Mouse (Mus musculus) midbrain, embryonic 16.5 days (tissue): ENCODE results near the gene Tspan2. TPM values are rescaled to one million over a fixed set of nuclear protein-coding genes. Genes with fewer than 3 reads are reported as not detected.

Experiments
- ATAC-seq: fragments of 200-750 bp; cut with Nextera tagmentation; 2 replicates; pipeline ENCODE4 v1.8.0; 2017; ENCODE audit warnings: moderate TSS enrichment
- H3K27ac ChIP-seq: fragments of 300-500 bp; sonication (generic); 2 replicates; pipeline ENCODE4 v1.5.1; 2014; ENCODE audit warnings: mild to moderate bottlenecking, low read length, mixed read lengths
- H3K27me3 ChIP-seq: fragments of 300-500 bp; sonication (generic); 2 replicates; pipeline ENCODE4 v1.6.1; 2014; ENCODE audit warnings: low read depth, low read length, mixed read lengths; ENCODE audit not compliant: control insufficient read depth, insufficient read depth
- H3K36me3 ChIP-seq: fragments of 300-500 bp; sonication (generic); 2 replicates; pipeline ENCODE4 v1.6.1; 2014; ENCODE audit warnings: mild to moderate bottlenecking, low read length, moderate library complexity, mixed read lengths; ENCODE audit not compliant: control insufficient read depth, insufficient read depth
- H3K4me1 ChIP-seq: fragments of 300-500 bp; sonication (generic); 2 replicates; pipeline ENCODE4 v1.6.1; 2014; ENCODE audit warnings: mild to moderate bottlenecking, low read length, mixed read lengths; ENCODE audit not compliant: control insufficient read depth, insufficient read depth
- H3K4me2 ChIP-seq: fragments of 300-500 bp; sonication (generic); 2 replicates; pipeline ENCODE4 v1.6.1; 2014; ENCODE audit warnings: mild to moderate bottlenecking, low read length, mixed read lengths
- H3K4me3 ChIP-seq: fragments of 300-500 bp; sonication (generic); 2 replicates; pipeline ENCODE4 v1.5.1; 2014; ENCODE audit warnings: low read depth, mild to moderate bottlenecking, low read length, moderate library complexity, mixed read lengths
- H3K9ac ChIP-seq: fragments of 300-500 bp; sonication (generic); 2 replicates; pipeline ENCODE4 v1.6.1; 2014; ENCODE audit warnings: low read depth, low read length, mixed read lengths
- H3K9me3 ChIP-seq: fragments of 300-500 bp; sonication (generic); replicated peaks from 2 replicates; pipeline ENCODE4 v1.6.1; 2014; ENCODE audit warnings: mild to moderate bottlenecking, low read length, mixed read lengths; ENCODE audit not compliant: control insufficient read depth, poor library complexity, severe bottlenecking
- WGBS: fragments of 180-500 bp; shearing (Covaris S2); extraction: QIAGEN DNeasy Blood & Tissue Kit; methylation state at CpG from one replicate; pipeline ENCODE4 v1.1.7; 2014; 5-methylcytosine and 5-hydroxymethylcytosine counted together
- polyA plus RNA-seq: library from polyadenylated mRNA; unstranded; fragments of >200 nt; fragmentation: Nextera tagmentation; extraction: Ambion mirVana; gene quantifications from 2 replicates; pipeline ENCODE4 v1.2.1, GENCODE M21; 2015

The Tspan2 gene
- polyA plus RNA-seq, 1 experiment from 2014 or later: 11.8 TPM

DNA sequence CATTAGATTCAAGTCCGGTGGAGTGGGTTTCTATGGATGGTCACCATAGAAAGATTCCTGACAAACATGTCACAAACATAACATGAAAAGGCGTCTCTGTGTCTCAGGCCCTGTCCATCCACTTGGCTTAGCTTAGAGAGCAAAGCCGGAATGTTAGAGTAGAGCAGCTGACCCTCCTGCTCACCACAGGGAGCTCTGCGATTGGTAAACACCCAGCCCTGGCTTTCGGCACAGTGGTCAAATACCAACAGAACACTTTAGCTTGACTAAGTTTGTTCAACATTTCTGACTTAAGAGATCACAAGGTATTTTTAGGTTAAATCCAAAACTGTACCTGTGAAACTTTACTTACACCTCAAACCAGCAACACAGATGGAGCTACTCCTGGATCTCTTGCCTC is 16.8 kb downstream of the Tspan2 start:
- H3K27me3 ChIP-seq: no peaks in the 10 kb centered on the region
- 88% methylated on average over 5 of the region's 5 CpGs for WGBS

GRCm38 (mm10) chr3:102751536-102751935 is 17.2 kb downstream of the Tspan2 start:
- Histone ChIP-seq H3K4me3 (no peak overlapping the region), H3K27ac (no peak overlapping the region), H3K9me3 (no peaks in the 10 kb centered on the region), H3K4me2 (no peak overlapping the region), H3K27me3 (no peaks in the 10 kb centered on the region), H3K9ac (no peak overlapping the region), H3K4me1 (peaks cover 5% of the 10 kb centered on the region), H3K36me3 (peaks cover 11% of the 10 kb centered on the region)
- 88% methylated on average over 3 of the region's 3 CpGs for WGBS
- no peak for ATAC-seq

More for the DNA sequence above, 16.8 kb downstream of the Tspan2 start:
- Histone ChIP-seq H3K36me3 (peaks cover 11% of the 10 kb centered on the region), H3K4me1 (peaks cover 5% of the 10 kb centered on the region), H3K4me3 (no peak overlapping the region), H3K9ac (no peak overlapping the region), H3K4me2 (no peak overlapping the region), H3K27ac (no peak overlapping the region), H3K9me3 (no peaks in the 10 kb centered on the region)
- ATAC-seq: no peak

GRCm38 (mm10) chr3:102752053-102752452 is 17.7 kb downstream of the Tspan2 start:
- H3K4me2 ChIP-seq: no peak overlapping the region
- no peak overlapping the region for H3K9ac ChIP-seq
- ATAC-seq: no peak
- H3K4me3 ChIP-seq: no peak overlapping the region
- 95% methylated on average over 4 of the region's 4 CpGs for WGBS
- peaks cover 11% of the 10 kb centered on the region for H3K36me3 ChIP-seq
- no peaks in the 10 kb centered on the region for H3K9me3 ChIP-seq
- H3K27me3 ChIP-seq: no peaks in the 10 kb centered on the region
- no peak overlapping the region for H3K27ac ChIP-seq
- H3K4me1 ChIP-seq: peaks cover 5% of the 10 kb centered on the region

DNA sequence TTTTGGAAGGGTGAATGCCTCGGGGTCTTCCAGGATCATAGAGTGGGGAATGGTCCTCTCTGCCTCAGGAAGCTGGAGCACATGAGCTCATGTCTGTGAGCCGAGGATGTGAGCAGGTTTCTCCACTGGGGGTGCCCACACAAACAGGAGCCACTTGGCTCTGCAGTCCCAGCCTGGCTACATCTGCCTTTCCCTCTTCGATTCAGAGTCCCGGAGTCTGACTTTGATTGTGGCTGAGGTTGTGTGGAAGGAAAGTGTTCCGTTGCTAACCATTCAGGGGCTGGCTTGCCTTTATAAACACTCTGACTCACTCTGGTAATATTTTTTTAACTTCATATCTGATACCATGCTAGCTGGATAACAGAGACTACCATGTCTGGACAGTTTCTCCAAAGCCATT is 18.1 kb downstream of the Tspan2 start:
- Histone ChIP-seq H3K4me1 (peaks cover 4% of the 10 kb centered on the region), H3K4me3 (no peak overlapping the region), H3K36me3 (peaks cover 11% of the 10 kb centered on the region), H3K9ac (no peak overlapping the region), H3K9me3 (no peaks in the 10 kb centered on the region), H3K27ac (no peak overlapping the region), H3K27me3 (no peaks in the 10 kb centered on the region), H3K4me2 (no peak overlapping the region)
- ATAC-seq: no peak
- 85% methylated on average over 5 of the region's 5 CpGs for WGBS

GRCm38 (mm10) chr3:102755801-102756200 is 21.5 kb downstream of the Tspan2 start:
- Histone ChIP-seq H3K27me3 (no peaks in the 10 kb centered on the region), H3K27ac (no peak overlapping the region), H3K9me3 (no peaks in the 10 kb centered on the region), H3K36me3 (peaks cover 13% of the 10 kb centered on the region), H3K4me3 (no peak overlapping the region), H3K9ac (no peak overlapping the region), H3K4me2 (no peak overlapping the region), H3K4me1 (no peaks in the 10 kb centered on the region)
- no peak for ATAC-seq
- WGBS: 72% methylated on average over 1 of the region's 1 CpGs

DNA sequence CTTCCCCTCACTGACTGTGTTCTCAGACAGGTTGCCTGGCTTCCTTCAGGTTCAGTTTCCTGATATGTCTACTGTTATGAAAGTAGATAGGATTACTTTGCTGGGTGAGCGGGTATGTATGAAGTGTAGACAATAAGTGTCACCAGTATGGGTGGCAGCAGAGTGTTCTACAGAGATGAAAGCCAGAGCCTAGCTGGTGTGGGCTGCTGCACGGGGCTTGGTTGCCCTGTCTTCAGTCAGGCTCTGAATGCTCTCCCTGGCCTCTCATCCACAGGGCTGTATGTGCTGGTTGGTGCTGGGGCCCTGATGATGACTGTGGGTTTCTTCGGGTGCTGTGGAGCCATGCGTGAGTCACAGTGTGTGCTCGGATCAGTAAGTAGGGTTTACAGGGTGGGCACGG is 22.7 kb downstream of the Tspan2 start:
- Histone ChIP-seq H3K4me1 (no peaks in the 10 kb centered on the region), H3K9me3 (no peaks in the 10 kb centered on the region), H3K36me3 (peaks cover 12% of the 10 kb centered on the region), H3K9ac (no peak overlapping the region), H3K4me2 (no peak overlapping the region), H3K27me3 (no peaks in the 10 kb centered on the region), H3K27ac (no peak overlapping the region), H3K4me3 (no peak overlapping the region)
- no peak for ATAC-seq
- WGBS: 87% methylated on average over 6 of the region's 6 CpGs

- no peaks in the 10 kb centered on the region for H3K9me3 ChIP-seq
- no peaks in the 10 kb centered on the region for H3K27me3 ChIP-seq
- H3K4me3 ChIP-seq: no peak overlapping the region
- no peak overlapping the region for H3K27ac ChIP-seq
- 87% methylated on average over 3 of the region's 3 CpGs for WGBS
- no peak for ATAC-seq
- H3K9ac ChIP-seq: no peak overlapping the region
- peaks cover 7% of the 10 kb centered on the region; the same call in 1 of the 2 replicates for H3K4me1 ChIP-seq
- H3K36me3 ChIP-seq: peaks cover 12% of the 10 kb centered on the region
- H3K4me2 ChIP-seq: no peak overlapping the region
Measured at GRCm38 (mm10) chr3:102760236-102760635, 25.9 kb downstream of the Tspan2 start.

DNA sequence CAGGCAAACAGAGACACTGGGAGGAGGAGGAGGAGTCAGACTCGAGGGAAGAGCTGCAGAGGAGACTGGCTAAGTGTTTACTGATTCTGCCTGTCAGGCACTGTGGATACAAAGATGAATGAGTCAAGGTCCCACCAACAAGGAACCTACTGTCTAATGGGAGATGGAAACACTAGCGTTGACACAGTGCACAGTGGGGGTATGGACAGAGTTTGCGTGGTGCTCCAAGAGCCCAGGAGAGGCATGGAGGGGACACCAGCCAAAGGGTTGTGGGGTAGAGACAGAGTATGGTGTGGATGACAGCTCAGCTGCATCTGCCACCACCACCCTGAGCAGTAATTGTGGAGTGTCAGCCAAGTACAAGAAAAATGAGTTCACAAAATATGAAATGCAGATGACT is 28.1 kb downstream of the Tspan2 start:
- H3K36me3 ChIP-seq: peaks cover 14% of the 10 kb centered on the region

DNA sequence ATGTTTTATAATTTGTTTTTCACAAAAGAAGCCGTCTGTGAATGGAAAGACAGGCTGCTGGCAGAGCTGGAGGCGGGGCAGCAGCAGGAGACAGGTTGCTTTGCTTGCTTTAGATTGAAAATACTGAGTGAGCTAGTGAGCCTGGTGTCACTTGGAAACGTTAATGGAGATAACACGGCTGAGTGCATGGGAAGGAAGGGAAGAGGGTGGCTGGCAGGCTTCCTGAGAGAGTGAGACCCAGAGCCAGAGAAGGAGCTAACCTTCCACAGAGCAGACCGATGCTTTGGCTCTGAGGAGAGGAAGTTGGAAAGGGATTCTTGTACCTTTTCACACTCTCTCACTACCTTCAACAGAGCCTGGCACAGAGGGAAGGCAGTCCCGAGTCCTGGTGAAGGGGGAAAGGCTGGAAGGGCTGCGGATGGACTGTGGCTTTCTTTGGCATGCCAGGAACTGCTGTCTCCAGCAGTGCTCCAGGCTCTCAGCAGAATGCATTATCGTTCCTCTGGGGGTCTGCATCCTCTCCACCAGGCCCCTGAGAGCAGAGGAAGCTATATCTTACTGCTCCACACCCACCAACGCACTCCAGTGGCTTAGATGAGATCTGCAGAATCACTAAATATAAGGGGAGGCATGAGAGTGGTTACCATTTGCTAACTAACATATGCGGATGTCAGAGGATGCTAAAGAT is 29.5 kb downstream of the Tspan2 start:
- ATAC-seq: peak; percentile 76
- no peak overlapping the region for H3K4me3 ChIP-seq
- no peaks in the 10 kb centered on the region for H3K9me3 ChIP-seq
- no peaks in the 10 kb centered on the region for H3K27me3 ChIP-seq
- peaks cover 14% of the 10 kb centered on the region for H3K36me3 ChIP-seq
- H3K4me2 ChIP-seq: no peak overlapping the region
- H3K9ac ChIP-seq: peak overlapping the region; percentile 32
- H3K4me1 ChIP-seq: peaks cover 7% of the 10 kb centered on the region; the same call in 1 of the 2 replicates
- H3K27ac ChIP-seq: peak overlapping the region; percentile 66
- 37% methylated on average over 10 of the region's 10 CpGs for WGBS

More for the DNA sequence above, 28.1 kb downstream of the Tspan2 start:
- 52% methylated on average over 3 of the region's 3 CpGs for WGBS
- Histone ChIP-seq H3K4me2 (no peak overlapping the region), H3K27ac (no peak overlapping the region), H3K9ac (no peak overlapping the region), H3K9me3 (no peaks in the 10 kb centered on the region), H3K27me3 (no peaks in the 10 kb centered on the region), H3K4me1 (peaks cover 7% of the 10 kb centered on the region; the same call in 1 of the 2 replicates), H3K4me3 (no peak overlapping the region)
- ATAC-seq: peak; percentile 43; the same call in 1 of the 2 replicates
